Mouse (Mus musculus) neural tube, embryonic 14.5 days (tissue): ENCODE results near the gene Hoxb7. TPM values are rescaled to one million over a fixed set of nuclear protein-coding genes. Genes with fewer than 3 reads are reported as not detected.

Experiments
- ATAC-seq: fragments of 200-750 bp; cut with Nextera tagmentation; 2 replicates; pipeline ENCODE4 v1.8.0; 2017; ENCODE audit warnings: low read depth, mild to moderate bottlenecking, moderate TSS enrichment, moderate library complexity
- H3K27ac ChIP-seq: fragments of 300-500 bp; sonication (generic); 2 replicates; pipeline ENCODE4 v1.5.1; 2014; ENCODE audit warnings: low read depth, mild to moderate bottlenecking, control low read depth, low read length, moderate library complexity, mixed read lengths
- H3K27me3 ChIP-seq: fragments of 300-500 bp; sonication (generic); 2 replicates; pipeline ENCODE4 v1.6.1; 2014; ENCODE audit warnings: low read length; ENCODE audit not compliant: control insufficient read depth, insufficient read depth
- H3K36me3 ChIP-seq: fragments of 300-500 bp; sonication (generic); 2 replicates; pipeline ENCODE4 v1.6.1; 2014; ENCODE audit warnings: low read length, mixed read lengths; ENCODE audit not compliant: control insufficient read depth, insufficient read depth
- H3K4me1 ChIP-seq: fragments of 300-500 bp; sonication (generic); 2 replicates; pipeline ENCODE4 v1.6.1; 2014; ENCODE audit warnings: low read length; ENCODE audit not compliant: control insufficient read depth, insufficient read depth
- H3K4me2 ChIP-seq: fragments of 300-500 bp; sonication (generic); 2 replicates; pipeline ENCODE4 v1.6.1; 2014; ENCODE audit warnings: mild to moderate bottlenecking, low read depth, low read length, control low read depth
- H3K4me3 ChIP-seq: fragments of 300-500 bp; sonication (generic); 2 replicates; pipeline ENCODE4 v1.5.1; 2014; ENCODE audit warnings: low read depth, low read length, control low read depth, mixed read lengths
- H3K9ac ChIP-seq: fragments of 300-500 bp; sonication (generic); replicated peaks from 2 replicates; pipeline ENCODE4 v1.6.1; 2014; ENCODE audit warnings: low read depth, mild to moderate bottlenecking, control low read depth, low read length, mixed read lengths
- H3K9me3 ChIP-seq: fragments of 300-500 bp; sonication (generic); 2 replicates; pipeline ENCODE4 v1.6.1; 2016; ENCODE audit warnings: low read length; ENCODE audit not compliant: control insufficient read depth
- WGBS: fragments of 180-500 bp; shearing (Covaris S2); extraction: QIAGEN DNeasy Blood & Tissue Kit; methylation state at CpG from one replicate; pipeline ENCODE4 v1.1.7; 2014; 5-methylcytosine and 5-hydroxymethylcytosine counted together
- polyA plus RNA-seq: library from polyadenylated mRNA; unstranded; fragments of >200 nt; fragmentation: Nextera tagmentation; extraction: Ambion mirVana; gene quantifications from 2 replicates; pipeline ENCODE4 v1.2.1, GENCODE M21; 2014

The Hoxb7 gene
- polyA plus RNA-seq, 1 experiment from 2014 or later = 133 TPM

GRCm38 (mm10) chr11:96275896-96276295, 10.5 kb upstream of the Hoxb7 start:
- Histone ChIP-seq H3K27ac (peak overlapping the region; percentile 100), H3K4me2 (peak overlapping the region; percentile 100), H3K9ac (peak overlapping the region; percentile 100), H3K4me1 (peaks cover 55% of the 10 kb centered on the region), H3K27me3 (no peaks in the 10 kb centered on the region), H3K9me3 (no peaks in the 10 kb centered on the region), H3K4me3 (peak overlapping the region; percentile 95), H3K36me3 (no peaks in the 10 kb centered on the region)
- WGBS = 8% methylated on average over 4 of the region's 4 CpGs
- no peak for ATAC-seq

GRCm38 (mm10) chr11:96277151-96278044, 9.0 kb upstream of the Hoxb7 start:
- WGBS = under 1% methylated on average over 35 of the region's 35 CpGs
- Histone ChIP-seq H3K27ac (peak overlapping the region; percentile 100), H3K4me2 (peak overlapping the region; percentile 100), H3K9ac (peak overlapping the region; percentile 100), H3K27me3 (no peaks in the 10 kb centered on the region), H3K4me1 (peaks cover 62% of the 10 kb centered on the region), H3K4me3 (peak overlapping the region; percentile 95), H3K9me3 (no peaks in the 10 kb centered on the region), H3K36me3 (no peaks in the 10 kb centered on the region)
- no peak for ATAC-seq

- peaks cover 62% of the 10 kb centered on the region for H3K4me1 ChIP-seq
Measured at GRCm38 (mm10) chr11:96278324-96278723, 8.1 kb upstream of the Hoxb7 start.

GRCm38 (mm10) chr11:96278773-96279172, 7.7 kb upstream of the Hoxb7 start:
- peak overlapping the region; percentile 100 for H3K4me2 ChIP-seq
- H3K9me3 ChIP-seq = no peaks in the 10 kb centered on the region
- peak; percentile 72 for ATAC-seq
- peak overlapping the region; percentile 100 for H3K27ac ChIP-seq
- peak overlapping the region; percentile 100 for H3K9ac ChIP-seq
- H3K27me3 ChIP-seq = no peaks in the 10 kb centered on the region
- no peaks in the 10 kb centered on the region for H3K36me3 ChIP-seq
- WGBS = 0% methylated on average over 9 of the region's 9 CpGs
- H3K4me1 ChIP-seq = peaks cover 62% of the 10 kb centered on the region
- H3K4me3 ChIP-seq = peak overlapping the region; percentile 95

More at GRCm38 (mm10) chr11:96278324-96278723, 8.1 kb upstream of the Hoxb7 start:
- Histone ChIP-seq H3K9ac (peak overlapping the region; percentile 100), H3K4me3 (peak overlapping the region; percentile 95), H3K27ac (peak overlapping the region; percentile 100), H3K9me3 (no peaks in the 10 kb centered on the region), H3K36me3 (no peaks in the 10 kb centered on the region), H3K4me2 (peak overlapping the region; percentile 100), H3K27me3 (no peaks in the 10 kb centered on the region)
- ATAC-seq = no peak
- 3% methylated on average over 14 of the region's 14 CpGs for WGBS

- peak overlapping the region; percentile 100 for H3K4me2 ChIP-seq
- ATAC-seq = no peak
- H3K27ac ChIP-seq = peak overlapping the region; percentile 100
- WGBS = 1% methylated on average over 31 of the region's 31 CpGs
- peaks cover 5% of the 10 kb centered on the region; the same call in 1 of the 2 replicates for H3K36me3 ChIP-seq
- H3K9ac ChIP-seq = peak overlapping the region; percentile 100
- H3K4me1 ChIP-seq = peaks cover 55% of the 10 kb centered on the region
- H3K27me3 ChIP-seq = no peaks in the 10 kb centered on the region
- H3K9me3 ChIP-seq = no peaks in the 10 kb centered on the region
- H3K4me3 ChIP-seq = peak overlapping the region; percentile 95
Measured at GRCm38 (mm10) chr11:96279421-96280233, 6.8 kb upstream of the Hoxb7 start.

GRCm38 (mm10) chr11:96280399-96281378, 5.7 kb upstream of the Hoxb7 start:
- H3K36me3 ChIP-seq = peaks cover 6% of the 10 kb centered on the region; the same call in 1 of the 2 replicates
- no peaks in the 10 kb centered on the region for H3K9me3 ChIP-seq
- peak overlapping the region; percentile 100 for H3K9ac ChIP-seq
- peak overlapping the region; percentile 100 for H3K4me2 ChIP-seq
- no peaks in the 10 kb centered on the region for H3K27me3 ChIP-seq
- peak overlapping the region; percentile 95 for H3K4me3 ChIP-seq
- peak overlapping the region; percentile 100 for H3K27ac ChIP-seq
- ATAC-seq = no peak
- H3K4me1 ChIP-seq = peaks cover 47% of the 10 kb centered on the region
- WGBS = 9% methylated on average over 8 of the region's 8 CpGs

- Histone ChIP-seq H3K27ac (peak overlapping the region; percentile 100), H3K9ac (peak overlapping the region; percentile 100), H3K9me3 (no peaks in the 10 kb centered on the region), H3K27me3 (no peaks in the 10 kb centered on the region), H3K4me2 (peak overlapping the region; percentile 100), H3K36me3 (peaks cover 6% of the 10 kb centered on the region; the same call in 1 of the 2 replicates), H3K4me1 (peaks cover 40% of the 10 kb centered on the region), H3K4me3 (peak overlapping the region; percentile 95)
- WGBS = 2% methylated on average over 18 of the region's 18 CpGs
- no peak for ATAC-seq
Measured at GRCm38 (mm10) chr11:96281396-96281795, 5.0 kb upstream of the Hoxb7 start.
